Mouse (Mus musculus) brown adipose tissue, adult 24 weeks (tissue): ENCODE data around the gene Gabrd. TPM values are rescaled to one million over a fixed set of nuclear protein-coding genes. Genes with fewer than 3 reads are reported as not detected.
A peak's percentile ranks its signal among the peaks of the same experiment; 100 is the strongest.

Experiments used
- H3K27ac ChIP-seq: fragments of 200-500 bp; replicated peaks from 2 replicates; pipeline ENCODE4 v1.5.1; 2012; ENCODE audit warnings: low read depth, mild to moderate bottlenecking, low read length
- H3K4me1 ChIP-seq: fragments of 200-500 bp; 2 replicates; pipeline ENCODE4 v1.6.1; 2012; ENCODE audit warnings: low read length, mixed read lengths; ENCODE audit not compliant: control insufficient read depth, insufficient read depth, insufficient read length
- H3K4me3 ChIP-seq: fragments of 200-500 bp; 2 replicates; pipeline ENCODE4 v1.5.1; 2012; ENCODE audit warnings: low read depth, mild to moderate bottlenecking, low read length, moderate library complexity; ENCODE audit not compliant: insufficient read depth
- polyA plus RNA-seq: library from polyadenylated mRNA; stranded (reverse); fragments of >200 nt; gene quantifications from 2 replicates; pipeline ENCODE4 v1.2.4, GENCODE M21; 2012; ENCODE audit not compliant: missing spikeins, insufficient read depth, insufficient read length

Gabrd gene
- polyA plus RNA-seq, 1 experiment, result not detected

DNA sequence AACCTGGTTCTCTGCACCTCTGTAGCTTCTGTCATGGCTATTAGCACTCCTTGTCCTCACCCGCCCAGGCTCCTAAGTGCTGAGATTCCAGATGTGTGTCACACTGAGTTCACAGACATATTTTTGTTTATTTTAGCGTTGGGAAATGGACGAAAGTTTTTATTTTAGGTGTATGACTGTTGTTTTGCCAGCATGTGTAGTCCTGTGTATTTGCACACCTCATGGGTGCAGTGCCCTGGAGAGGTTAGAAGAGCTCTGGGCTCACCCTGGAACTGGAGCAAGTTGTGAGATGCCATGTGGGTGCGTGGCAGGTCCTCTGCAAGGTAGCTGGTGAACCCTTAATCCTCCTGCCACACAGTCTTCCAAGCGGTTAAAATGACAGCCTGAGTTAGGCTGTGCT lies 35.5 kb downstream of the Gabrd start:
- Histone ChIP-seq H3K27ac (no peak overlapping the region), H3K4me3 (no peak overlapping the region), H3K4me1 (no peaks in the 10 kb centered on the region)

DNA sequence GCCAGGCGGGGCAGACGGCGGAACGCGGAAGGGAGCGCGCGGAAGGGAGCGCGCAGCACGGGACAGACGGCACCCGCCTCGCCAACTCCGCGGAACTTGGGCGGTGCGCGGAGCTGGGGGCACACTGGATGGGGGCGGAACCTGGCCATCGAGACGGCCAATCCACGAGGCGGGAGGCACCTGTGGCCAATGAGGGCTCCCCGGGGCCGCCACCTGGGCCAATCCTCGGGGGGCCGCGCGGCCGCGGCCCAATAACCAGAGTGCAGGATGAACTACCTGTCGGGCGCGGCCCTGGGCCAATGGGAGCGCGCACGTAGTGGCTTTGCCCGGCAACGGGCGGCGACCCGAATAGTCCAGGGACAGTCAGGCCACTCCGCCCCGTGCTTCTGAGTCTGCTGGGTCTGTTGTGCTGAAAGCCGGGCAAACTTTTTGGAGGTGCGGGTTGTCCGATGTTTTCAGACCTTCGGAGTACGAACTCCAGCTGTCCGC lies 36.6 kb downstream of the Gabrd start, which contains the start of gene Prkcz:
Gene Prkcz (minus strand): TSS at position 59 of the 489 bp plus-strand sequence.
- Histone ChIP-seq H3K27ac (no peak within 1 kb of the TSS), H3K4me3 (peak within 1 kb of the TSS; percentile 51), H3K4me1 (no peaks in the 10 kb centered on the region)

DNA sequence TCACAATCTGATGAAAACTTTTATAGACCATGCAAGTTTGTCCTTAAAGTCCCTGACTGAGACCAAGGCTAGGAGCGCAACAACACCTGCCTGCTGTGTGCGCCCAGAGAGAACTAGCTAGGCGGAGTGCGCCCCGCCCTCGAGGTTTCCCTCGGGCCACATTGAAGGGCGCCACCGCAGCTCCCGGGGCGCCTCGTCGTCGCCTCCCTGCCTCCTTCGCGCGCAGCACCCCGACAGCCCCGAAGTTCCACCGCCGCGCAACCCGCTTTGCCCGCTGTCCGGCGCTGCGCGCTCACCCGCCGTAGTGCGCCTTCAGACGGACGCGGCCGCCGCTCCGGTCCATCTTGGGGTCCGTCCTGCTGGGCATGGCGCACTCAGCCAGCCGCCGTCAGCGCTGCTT lies 37.1 kb downstream of the Gabrd start:
- Histone ChIP-seq H3K27ac (no peak overlapping the region), H3K4me1 (no peaks in the 10 kb centered on the region), H3K4me3 (peak overlapping the region; percentile 51)

DNA sequence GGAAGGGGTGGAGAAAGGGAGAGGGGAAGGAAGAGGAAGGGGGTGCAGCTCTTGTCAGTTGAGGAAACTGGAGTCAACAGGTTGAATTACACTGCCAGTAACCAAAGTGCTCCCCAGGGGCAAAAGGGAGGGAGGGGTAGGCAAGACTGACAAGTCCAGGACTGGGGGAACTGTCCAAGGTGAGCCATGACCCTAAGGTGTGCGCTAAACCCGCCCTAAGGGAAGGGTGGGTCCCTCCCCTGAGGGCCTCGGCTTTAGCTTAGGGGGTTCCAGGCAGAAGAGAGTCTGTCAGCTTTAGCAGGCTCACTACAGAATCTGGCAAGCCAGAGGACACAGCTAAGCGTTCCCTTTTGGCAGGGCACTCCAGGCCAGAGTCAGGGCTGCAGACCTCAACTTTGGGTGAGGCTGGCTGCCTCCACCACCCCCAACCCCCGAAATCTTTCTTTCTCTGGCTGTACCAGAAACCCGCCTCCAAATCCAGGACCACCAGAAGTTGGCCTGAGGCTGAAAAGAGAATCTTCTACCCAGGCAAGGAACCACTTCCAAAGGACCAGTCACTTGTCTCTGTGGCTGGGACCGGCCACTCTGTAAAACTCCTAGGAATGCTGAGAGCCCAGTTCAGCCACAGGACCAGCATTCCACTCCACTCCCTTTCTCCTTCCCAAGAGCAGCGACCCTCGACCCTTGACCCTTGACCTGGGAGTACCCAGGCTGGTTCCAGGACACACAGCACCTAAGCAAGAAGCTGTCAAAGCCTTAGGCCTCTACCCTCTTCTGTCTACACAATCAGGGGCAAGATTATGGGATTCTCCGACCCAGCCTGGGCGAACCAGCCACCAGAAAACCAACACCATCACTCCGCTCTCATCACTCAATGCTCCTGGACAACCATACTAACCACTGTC lies 38.1 kb downstream of the Gabrd start:
- Histone ChIP-seq H3K4me1 (no peaks in the 10 kb centered on the region), H3K4me3 (no peak overlapping the region), H3K27ac (no peak overlapping the region)

DNA sequence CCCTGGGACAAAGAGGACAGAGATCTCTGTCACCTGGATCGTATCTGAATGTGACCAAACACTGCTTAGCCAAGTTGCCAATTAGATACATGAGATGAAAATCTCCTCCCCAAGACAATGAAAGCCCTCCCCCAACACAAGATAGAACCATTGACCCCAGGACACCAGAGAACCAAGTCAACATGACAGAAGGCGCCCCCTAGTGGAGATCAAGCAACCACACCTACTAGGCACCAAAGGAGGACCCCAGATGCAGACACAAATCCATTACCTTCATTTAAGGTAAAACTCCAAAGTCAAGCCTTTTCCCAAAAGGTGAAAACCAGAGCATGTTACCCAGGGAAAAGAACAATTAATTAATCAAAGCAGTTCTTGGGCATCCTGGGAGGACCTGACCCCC lies 40.3 kb downstream of the Gabrd start:
- no peak overlapping the region for H3K27ac ChIP-seq
- H3K4me3 ChIP-seq, result no peak overlapping the region
- H3K4me1 ChIP-seq, result no peaks in the 10 kb centered on the region

DNA sequence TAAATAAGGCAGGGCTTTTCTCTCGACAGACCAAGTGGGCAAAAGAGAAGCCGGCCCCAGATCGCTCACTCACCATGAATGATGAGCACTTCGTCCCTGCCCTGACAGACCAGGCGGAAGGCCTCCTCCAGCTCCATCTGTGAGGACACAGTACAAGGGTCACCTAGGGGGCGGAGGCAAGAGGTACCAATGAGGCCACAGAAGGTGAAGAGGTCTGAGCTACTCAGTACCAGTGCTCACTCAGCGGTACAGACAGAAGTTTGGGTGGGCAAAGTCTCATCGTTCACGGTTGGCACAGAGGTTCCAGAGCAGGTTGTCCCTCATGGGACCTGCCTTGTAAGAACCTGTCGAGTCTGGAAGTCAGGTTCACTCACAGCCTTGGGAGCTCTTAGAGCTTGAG lies 41.6 kb downstream of the Gabrd start:
- Histone ChIP-seq H3K4me1 (no peaks in the 10 kb centered on the region), H3K27ac (no peak overlapping the region)

DNA sequence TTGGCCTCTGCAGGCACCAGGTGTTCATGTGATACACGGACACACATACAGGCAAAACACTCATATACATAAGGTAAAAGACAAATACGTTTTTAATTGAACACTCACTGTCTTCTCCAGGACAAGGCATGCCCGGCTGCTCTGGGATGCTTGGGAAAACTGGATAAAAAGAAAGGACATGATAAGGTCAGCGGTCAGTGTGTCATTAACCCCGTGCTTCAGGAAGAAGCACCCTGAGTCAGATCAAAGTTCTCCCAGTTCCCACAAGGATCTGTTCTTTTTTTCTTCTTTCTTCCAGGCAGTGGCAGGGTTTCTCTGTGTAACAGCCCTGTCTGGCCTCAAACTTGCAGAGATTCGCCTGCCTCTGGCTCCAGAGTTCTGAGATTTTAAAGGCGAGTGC lies 43.4 kb downstream of the Gabrd start:
- no peak overlapping the region for H3K27ac ChIP-seq
- no peak overlapping the region for H3K4me3 ChIP-seq
- H3K4me1 ChIP-seq, result no peaks in the 10 kb centered on the region

More for the DNA sequence above, 41.6 kb downstream of the Gabrd start:
- no peak overlapping the region for H3K4me3 ChIP-seq

DNA sequence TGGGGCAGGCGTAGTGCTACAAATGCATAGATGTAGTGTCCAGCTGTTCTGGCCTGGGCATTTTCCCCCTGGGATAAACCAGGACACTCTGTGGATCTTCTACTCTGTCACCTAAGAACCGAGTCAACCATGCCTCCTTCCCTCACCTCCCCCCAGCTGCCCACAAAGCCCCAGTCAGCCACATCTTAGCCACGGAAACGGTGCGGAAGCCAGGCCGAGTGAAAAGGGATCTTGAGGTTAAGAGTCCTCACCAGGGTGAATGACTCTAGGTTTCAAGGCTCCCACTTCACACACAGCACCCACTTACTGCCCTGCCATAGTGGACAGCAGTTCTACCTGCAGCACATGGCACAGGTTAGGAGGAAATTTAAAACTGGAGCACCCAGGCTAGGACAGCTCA lies 43.9 kb downstream of the Gabrd start:
- Histone ChIP-seq H3K4me3 (no peak overlapping the region), H3K4me1 (no peaks in the 10 kb centered on the region)

DNA sequence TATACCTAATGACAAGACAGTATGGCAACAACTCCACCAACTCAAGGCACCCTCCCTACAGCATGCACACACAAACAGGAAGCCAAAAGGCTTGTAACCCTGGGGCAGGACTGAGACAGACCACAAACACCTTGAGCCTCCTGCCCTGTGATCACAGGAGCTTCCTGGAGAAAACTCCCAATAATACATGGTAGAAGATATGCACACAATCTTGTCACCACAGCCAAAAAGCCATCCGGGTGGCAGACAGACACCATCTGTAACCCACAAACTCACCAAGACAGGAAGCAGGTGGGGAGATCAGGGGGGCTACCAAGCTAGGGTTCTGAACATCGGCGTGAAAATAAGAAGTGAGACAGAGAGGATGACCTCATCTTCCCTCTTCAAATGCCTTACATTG lies 45.3 kb downstream of the Gabrd start:
- no peaks in the 10 kb centered on the region for H3K4me1 ChIP-seq
- H3K27ac ChIP-seq, result no peak overlapping the region
- no peak overlapping the region for H3K4me3 ChIP-seq

More for the DNA sequence above, 43.9 kb downstream of the Gabrd start:
- H3K27ac ChIP-seq, result no peak overlapping the region

DNA sequence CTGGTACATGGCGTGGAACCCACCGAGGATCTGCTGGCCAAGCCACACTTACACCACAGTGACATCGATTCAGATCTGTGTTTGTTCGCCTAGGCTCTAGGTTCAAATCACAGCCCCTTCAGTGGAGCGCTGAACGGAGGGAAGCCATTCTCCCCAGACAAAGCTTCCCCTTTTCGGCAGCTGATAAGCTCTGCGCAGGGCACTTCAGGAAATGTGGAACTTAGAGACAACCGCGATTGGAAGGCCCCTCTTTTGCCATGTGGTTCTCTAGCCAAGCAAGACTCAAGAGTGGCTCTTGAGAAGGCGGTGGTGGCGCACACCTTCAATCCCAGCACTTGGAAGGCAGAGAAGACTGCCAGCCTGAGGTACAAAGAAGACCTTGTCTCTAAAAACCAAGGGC lies 51.6 kb downstream of the Gabrd start:
- Histone ChIP-seq H3K4me1 (no peaks in the 10 kb centered on the region), H3K4me3 (no peak overlapping the region), H3K27ac (no peak overlapping the region)

DNA sequence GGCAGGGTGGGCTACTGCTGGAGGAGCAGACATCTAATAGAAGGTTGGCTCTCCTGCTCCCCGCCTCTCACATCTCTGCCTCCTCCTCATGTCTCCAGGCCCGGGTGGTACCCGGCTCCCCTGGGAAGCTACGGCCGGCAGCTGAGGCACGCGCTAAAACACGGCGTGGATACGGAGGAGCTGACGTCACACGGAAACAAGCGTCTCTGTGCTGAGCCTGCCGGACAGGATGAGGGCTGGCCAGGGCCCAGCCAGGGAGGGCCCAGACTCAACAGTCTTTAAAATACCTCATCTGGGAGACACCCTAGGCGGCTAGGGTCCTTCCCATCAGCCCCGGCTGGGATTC lies 52.3 kb downstream of the Gabrd start:
- H3K4me1 ChIP-seq, result no peaks in the 10 kb centered on the region
- H3K4me3 ChIP-seq, result peak overlapping the region; percentile 47
- H3K27ac ChIP-seq, result no peak overlapping the region

DNA sequence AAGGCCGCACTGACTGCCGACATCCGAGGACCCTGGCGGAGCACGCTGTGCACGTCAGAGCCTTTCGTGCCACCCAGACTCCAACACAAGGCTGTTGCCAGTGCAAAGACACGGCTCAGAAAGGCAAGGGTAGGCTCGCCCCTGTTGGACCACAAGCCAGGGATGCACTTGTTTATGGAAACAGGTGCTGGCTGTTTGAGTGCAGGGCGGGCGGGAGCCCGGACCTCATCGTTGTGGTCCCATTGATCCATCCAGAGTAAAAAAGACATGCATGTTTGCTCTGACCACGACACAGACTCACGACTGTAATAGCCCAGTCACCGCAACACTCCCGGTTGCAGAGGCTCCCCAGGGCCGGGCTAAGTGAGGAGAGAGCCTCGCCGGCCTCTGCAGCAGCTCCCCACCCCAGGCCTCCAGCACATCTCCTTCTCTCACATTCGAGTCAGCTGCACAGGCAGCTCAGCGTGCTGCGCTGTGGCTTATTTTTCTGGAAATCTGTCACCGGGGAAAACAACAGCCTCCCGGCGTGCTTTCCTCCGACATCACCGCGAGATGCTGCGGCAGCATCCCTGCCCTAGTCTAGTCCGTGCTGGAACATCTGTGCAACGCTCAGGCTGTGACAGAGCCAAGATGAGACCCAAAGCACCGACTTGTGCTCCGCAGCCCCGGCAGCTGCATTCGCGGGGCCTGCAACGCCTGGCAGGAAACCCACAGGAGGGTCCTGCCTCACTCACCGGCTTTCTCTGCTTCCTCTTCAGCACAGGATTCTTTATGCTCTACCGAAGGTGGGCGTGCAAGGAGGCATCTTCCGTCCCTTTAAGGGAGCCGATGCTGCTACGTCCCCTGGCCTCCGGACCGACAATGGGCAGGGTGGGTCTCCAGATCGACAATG lies 53.0 kb downstream of the Gabrd start:
- Histone ChIP-seq H3K4me1 (no peaks in the 10 kb centered on the region), H3K27ac (no peak overlapping the region)

DNA sequence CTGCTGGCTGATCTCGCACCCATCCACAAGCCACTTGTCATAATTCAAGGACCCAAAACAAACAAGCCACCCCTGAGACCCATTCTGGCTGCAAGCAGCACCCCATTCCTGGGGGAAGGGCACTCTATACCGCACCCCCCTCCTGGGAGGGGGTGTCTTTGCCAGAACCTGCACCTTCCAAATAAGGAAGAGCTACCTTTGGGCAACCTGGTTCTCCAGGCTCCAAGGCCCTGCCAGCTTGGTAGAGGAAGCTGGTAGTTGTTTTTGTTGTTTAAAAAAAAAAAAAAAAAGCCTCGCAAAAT lies 53.7 kb downstream of the Gabrd start:
- no peaks in the 10 kb centered on the region for H3K4me1 ChIP-seq
- H3K4me3 ChIP-seq, result no peak overlapping the region
- H3K27ac ChIP-seq, result no peak overlapping the region

More for the DNA sequence above, 53.0 kb downstream of the Gabrd start:
- H3K4me3 ChIP-seq, result peak overlapping the region; percentile 47

DNA sequence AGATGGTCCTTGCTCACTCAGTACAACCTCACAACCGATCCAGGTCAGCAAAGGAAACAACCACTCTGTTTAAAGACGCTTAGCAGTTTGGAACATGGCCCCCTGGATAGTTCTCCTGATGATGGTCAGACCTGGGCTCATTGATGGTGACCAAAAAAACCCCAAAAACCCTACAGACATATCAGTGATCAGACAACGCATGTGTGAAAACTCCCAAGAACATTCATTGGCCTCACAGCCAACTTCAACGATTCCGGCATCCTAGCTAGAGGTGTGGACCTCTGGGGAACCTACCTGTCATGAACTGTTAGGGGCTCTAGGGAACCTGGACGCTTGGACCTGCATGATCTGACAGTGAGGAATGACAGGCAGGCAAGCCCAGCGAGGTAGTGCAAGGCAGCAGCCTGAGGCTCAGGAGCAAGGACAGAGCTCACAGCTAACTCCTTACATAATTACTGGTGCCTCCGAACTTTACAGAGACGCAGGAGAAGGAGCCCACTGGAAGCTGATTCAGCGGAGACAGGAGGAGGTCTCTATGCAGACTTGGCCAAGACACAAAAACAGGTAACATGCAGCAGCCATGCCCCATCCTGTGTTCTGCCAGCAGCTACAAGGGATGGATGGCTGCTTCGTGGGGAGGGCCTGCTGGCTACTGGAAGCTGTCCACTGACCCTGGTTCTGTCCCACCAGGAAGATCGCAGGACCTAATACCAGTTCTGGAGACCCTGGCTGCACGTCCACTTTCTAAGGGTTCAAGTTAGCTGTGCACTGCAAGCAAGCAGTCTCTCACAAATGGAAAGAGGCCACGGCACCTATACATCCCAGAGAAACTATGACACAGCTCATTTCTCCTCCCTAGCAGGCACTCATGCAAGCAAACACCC lies 54.3 kb downstream of the Gabrd start:
- no peak overlapping the region for H3K4me3 ChIP-seq
- H3K27ac ChIP-seq, result no peak overlapping the region
- H3K4me1 ChIP-seq, result no peaks in the 10 kb centered on the region
